Mouse (Mus musculus) bone marrow, adult 2 months (tissue): ENCODE results near the gene Vezf1.

ENCODE experiments used
- CTCF ChIP-seq: fragments of 200-500 bp; IDR thresholded peaks from 2 replicates; pipeline ENCODE4 v1.5.1; 2011; ENCODE audit warnings: low read length, control low read depth; ENCODE audit not compliant: control insufficient read depth, insufficient read depth
- POLR2A ChIP-seq: fragments of 200-500 bp; IDR thresholded peaks from 2 replicates; pipeline ENCODE4 v1.6.1; 2011; ENCODE audit warnings: low read depth, mild to moderate bottlenecking, control low read depth, low read length, borderline replicate concordance; ENCODE audit not compliant: control insufficient read depth

DNA sequence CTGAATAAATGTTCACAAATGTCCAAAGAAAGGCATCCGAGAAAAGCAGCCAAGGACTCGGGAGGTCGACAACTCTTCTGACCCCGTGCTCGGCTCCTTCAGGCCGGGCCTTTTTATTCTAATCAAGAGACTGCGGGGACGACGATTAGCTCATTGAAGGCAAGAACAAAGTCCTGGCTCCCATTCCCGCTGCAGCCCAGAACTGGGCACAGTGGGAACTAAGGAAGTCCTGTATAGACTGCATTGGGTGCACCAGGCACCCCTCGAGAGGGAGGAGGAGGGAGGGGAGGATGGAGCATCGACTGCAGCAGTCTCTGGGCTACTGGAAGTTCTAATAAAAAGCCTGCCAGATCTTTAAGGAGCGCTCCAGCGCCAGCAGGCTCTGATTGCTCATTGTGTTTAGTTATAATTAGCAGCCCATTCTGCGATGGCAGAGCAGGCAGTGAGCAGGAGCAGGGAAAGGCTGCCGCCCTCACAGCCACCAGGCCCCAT is 39.8 kb upstream of the Vezf1 start:
- TF ChIP-seq CTCF = no peak
- no peak for TF ChIP-seq POLR2A
